Mouse (Mus musculus) kidney, adult 8-10 months (tissue): ENCODE measurements around the gene Bace1.

Experiments
- DNase-seq, 2 experiments: peaks; one replicate each; pipeline ENCODE4 v3.0.0; 2022

Bace1 gene

DNA sequence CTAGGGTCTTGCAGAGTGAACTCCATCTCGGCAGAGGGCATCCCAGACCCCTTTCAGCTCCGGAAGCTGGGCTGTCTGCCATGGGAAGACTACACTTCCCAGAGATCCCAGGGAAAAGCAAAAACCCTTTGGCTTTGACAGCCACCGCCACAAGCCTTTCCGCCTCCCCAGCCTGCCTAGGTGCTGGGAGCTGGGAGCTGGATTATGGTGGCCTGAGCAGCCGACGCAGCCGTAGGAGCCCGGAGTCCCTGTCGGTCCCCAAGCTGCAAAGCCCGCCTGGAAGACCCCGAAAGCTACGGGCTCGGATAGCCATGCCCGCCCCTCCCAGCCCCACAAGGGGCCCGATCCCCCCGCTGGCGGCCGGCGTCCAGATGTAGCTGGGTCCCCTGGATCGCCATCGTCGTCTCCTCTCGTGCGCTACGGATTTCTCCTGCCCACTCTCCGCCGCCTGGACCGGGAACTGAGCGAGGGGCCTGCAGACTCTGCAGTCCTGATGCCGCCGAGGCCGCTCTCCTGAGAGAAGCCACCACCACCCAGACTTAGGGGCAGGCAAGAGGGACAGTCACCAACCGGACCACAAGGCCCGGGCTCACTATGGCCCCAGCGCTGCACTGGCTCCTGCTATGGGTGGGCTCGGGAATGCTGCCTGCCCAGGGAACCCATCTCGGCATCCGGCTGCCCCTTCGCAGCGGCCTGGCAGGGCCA is at the start of gene Bace1:
Gene Bace1 (plus strand): TSS at position 147 of the 705 bp plus-strand sequence.
- peak; percentile 85 to 86 for DNase-seq

DNA sequence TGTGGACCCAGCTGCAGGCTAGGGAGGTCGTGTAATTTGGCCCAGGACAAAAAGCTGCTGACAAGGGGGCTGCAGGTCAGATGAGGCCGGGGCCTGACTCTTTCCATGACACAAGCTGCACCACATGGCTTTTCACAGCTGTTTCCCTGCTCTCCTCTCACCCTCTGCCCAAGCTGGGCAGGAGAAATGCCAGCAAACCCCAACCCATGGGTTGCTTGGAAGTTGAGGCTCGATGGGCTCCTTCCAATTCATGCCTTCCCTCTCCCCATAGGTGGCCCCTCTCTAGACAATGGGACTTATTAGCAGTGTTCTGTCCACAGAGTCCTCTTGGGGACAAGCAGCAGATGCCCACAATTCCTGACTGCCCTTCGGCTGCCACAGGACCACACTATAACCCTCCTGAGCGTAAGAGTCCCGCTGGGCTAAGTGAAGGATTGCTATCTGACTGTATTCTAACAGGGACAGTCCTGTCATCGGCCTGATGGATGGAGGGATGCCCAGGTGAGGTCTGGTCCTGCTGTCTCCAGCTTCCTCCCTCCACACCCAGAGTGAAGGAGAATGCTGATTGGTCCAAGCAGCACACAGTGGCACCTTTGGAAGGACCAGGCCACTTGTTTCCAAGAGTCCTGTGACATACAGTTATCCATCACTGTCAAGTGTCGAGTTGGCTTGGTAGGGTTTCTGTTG is 46.8 kb upstream of the Bace1 start:
- no peak for DNase-seq

DNA sequence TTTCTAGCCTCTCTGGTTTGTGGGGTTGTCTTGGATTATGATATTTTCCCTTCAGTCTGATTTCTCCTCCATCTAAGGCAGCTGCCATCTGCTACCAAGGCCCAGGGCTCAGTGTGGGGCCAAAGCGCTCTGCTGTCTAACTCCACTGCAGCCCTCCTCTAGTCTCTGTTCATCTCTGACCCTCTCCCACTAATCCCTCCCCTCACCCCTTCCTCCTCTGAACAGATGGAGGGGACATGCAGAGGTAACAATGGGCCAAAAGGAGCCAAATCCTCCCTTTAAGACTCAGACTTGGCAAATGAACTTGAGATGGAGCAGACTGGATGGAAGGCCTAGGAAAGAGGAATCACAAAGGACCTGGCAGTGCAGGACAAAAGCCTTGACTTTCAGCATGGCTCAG is 46.1 kb upstream of the Bace1 start:
- DNase-seq: no peak

DNA sequence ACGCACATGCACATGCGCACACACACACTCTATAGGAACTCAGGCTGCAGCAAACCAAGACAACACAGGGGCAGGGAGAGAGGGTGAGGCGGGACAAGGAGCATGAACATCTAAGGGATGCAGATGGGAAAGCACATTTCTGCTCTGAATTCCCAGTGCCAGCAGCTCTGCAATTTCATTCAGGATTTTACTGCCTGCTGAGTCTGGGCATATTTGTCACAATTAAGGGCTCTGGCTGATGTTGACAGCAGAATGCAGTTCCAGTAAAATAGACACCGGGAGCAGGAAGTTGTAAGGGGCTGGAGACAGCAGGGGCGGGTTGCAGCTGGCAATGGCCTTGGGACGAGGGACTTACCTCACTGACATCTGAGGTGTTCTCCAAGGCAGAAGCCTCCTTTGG is 44.7 kb upstream of the Bace1 start:
- DNase-seq: no peak

DNA sequence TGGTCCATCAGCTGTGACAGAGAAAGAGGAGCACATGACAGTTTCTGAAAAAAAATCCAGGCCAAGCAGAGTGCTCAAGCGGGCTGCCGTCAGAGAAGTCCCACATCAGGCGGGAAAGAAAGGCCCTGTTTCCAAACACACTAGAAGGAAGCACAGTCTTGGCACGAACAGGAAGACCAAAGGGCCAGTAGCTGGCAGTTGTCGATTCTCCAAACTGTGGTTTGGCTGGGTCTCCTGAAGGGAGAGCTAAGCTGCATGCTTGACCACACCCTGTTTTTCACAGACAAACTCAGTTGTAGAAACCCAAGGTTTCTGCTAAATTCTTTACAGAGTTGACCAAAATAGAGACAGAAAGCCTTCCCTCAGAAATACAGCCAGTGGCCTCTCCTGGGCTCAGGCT is 42.7 kb upstream of the Bace1 start:
- no peak for DNase-seq

DNA sequence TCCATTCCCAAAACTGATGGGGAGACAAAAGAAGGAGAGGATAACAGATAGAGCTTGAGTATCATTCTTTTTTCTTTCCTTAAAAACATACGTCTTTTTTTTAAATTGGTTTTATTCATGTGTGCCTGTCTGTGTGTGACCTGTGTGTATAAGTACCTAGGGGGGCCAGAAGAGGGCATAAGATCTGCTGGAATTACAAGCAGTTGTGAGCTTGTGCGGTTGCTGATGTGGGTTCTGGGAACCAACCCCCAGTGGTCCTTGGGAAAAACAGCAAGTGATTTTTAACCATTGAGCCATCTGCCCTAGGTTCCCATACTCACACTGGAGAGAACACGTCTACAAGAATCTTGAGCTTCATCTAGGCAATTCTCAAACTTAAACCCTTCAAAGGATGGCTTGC is 41.1 kb upstream of the Bace1 start:
- DNase-seq: no peak

DNA sequence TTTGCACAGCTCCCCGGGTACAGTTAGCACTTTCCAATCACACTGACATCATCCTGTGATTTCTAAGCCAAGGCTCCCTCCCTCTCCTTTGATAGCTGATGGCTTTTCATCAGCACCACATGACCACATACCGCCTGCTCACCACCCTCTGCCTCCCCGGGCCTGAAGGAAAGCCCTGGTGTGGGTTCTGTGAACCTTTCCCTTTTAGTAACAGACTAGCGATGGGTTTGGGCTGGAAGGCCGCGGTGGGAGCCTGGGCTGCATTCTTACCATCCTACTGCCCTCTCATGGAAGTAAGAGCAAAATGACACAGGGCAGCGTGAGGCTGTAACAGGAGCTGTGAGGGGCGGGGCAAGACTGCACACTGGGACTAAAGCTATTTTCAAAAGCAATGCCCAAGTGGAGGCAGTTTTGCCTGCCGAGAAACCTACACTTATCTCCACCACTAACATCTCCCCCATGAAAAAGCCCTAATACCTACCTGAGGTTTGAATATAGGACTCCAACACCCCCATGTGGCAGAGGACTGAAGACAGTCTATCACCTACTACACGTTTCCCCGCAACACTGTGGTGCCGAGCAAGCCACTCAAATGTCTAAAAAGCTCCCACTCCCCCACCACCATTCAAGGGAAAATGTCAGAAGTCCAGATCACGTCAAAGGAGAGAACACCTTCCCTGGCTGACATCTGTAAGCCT is 39.8 kb upstream of the Bace1 start:
- DNase-seq: peak in 1 of 2 experiments; percentile 4

DNA sequence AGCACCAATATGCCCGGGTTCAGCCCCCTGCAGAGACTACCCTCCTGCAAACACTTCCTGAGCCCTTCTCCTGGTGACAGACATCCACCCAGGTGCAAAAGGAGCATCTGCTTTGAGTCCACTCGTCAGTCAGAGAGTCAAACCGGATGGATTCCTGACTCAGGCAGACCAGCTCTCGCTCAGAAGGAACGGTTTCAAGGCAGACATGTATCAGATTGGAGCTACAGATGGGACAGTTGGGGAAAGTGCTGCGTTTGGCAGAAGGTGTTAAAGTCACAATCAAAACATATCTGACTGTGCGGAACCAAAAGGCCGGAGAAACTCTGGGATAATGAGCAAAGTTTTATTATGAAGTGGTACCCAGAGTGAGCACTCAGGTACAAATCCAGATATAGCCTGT is 39.0 kb upstream of the Bace1 start:
- DNase-seq: no peak

DNA sequence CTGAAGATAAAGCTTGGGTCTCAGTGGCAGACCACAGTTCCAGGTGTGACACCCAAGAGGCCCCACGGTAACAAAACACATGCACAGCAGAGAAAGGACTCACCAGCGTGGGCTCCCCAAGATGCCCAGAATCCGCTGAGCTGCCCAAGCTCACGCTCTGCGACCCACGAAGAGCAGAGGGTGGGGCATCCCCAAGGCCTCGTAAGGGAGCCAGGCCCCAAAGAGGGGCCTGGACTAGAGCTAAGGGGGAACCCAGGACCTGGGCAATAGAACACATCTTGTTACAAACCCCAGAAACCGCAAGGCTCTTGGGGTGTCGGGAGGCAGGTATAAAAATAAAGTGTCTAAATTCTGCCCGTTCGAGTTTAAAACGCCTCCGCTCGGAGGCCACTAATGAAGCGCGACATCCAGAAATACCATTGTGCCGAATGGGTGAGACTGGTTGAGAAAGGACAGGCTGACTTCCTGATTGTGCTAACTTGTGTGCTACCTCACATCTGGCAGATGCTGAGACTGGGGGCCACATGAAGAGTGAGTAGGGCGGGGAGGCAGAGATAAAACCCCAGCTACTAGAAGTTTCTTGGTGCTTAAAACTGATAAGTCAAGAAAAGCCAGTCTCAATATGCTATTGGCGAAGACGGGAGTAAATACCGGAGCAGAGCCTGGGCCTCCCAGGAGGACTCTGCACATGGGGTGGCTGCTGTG is 35.2 kb upstream of the Bace1 start:
- no peak for DNase-seq

DNA sequence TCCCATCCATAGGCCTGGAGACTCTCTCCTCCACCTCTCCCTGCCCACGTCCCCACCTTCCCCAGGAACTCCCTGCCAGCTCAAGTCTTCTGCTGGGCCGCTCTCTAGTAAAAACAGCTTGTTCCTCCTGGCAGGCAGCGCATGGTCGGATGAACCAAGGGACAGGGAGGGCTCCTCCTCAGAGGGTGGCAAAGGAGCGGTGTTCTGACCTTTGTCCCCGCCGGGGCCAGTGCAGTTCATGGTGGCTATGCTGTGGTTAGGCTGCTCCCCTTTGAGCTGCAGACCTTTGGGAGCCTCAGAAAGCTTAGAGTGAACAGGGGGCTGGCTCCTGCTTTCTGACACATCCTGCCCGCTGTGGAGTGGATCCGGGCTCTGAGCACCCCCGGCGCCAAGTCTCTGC is 31.5 kb upstream of the Bace1 start:
- peak; percentile 60 to 74 for DNase-seq

DNA sequence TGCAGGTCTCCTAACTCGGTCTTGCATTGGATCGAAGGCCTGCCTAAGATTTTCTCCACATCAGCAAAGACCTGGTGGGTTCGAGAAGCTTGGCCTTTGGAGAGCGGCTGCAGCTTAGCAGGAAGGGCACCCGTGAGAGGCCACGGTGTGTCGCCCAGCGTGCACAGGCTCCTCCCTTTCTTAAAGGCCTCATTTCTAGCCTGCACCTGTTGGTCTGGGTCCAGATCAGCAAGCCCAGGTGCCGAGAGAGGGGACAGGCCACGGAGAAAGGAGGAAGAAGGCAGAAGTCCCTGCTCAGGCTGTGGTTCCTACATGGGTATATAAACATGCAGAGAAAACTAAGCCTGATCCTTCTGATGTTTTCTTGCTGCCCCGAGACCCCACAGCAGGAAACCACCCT is 31.0 kb upstream of the Bace1 start:
- peak in 1 of 2 experiments; percentile 9 for DNase-seq

DNA sequence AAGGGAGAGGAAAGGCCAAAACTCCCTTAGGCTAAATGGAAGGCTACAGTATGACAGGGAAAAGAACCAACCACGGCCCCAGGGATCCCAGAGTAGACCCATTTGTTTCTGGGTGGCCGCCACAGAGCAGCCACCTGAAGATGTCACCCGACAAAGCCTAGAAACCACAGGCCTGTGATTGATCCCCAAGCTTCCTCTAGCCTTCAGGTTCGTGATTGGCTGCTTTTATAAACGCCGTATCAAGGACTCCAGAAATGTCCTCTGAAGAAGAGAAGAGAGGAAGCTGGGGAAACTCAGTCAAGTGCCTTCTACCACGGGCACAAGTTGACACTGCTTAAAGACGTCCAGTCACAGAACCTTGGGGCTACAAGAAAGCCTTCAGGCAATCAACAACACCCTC is 30.6 kb upstream of the Bace1 start:
- no peak for DNase-seq

DNA sequence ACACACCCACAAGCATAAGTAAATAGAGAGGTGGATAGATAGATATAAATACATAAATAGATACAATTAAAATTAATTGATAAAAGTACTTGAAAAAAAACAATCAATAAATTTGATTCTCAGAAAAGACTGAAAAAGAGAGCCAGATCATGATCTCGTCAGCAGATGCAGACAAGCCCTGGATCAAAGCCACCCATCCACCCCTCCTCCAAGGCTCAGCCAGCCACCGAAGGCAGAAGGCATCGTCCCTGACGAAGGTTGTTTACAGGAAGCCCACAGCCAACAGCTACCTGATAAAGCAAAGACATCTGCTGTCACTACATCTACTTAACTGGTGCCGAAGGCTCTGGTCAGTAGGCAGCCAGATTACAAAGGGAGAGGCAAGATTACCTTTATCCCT is 26.4 kb upstream of the Bace1 start:
- no peak for DNase-seq

DNA sequence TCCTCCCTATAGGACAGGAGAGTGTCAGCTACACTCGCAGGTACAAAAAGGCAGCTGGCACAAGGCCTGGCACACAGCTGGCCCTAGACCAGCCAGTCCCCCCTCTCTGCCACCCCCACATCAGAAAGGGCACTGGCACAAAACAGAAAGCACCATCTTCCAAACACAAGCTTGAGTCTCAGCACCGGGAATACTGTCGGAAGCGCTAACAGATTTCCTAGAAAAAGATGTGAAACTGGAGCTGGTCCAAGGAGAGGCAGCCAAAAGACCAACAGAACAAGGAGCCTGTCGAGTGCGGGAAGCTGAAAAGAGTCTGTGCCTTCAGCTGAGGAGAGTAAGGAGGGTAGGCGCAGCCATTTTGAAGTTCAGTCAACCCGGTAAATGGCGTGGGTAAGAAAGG is 23.3 kb upstream of the Bace1 start:
- DNase-seq: peak in 1 of 2 experiments; percentile 31

DNA sequence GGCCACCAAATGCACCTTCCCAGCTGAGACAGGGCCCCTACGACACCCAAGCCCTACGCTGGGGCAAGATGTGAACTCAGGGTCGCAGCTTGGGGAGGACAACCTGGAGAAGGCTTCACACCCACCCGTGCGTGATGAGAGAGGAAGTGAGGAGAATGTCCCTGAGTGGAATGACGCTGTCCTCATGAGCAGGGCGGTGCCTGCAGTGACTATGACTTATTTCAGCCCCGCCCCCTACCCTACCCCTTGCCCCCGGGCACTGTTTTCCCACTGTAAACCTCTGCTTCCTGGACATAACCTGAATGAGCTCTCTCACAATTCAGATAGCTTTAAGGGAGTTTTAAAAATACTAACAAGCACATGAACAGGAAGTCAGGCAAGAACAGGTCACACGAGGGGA is 22.9 kb upstream of the Bace1 start:
- DNase-seq: no peak

DNA sequence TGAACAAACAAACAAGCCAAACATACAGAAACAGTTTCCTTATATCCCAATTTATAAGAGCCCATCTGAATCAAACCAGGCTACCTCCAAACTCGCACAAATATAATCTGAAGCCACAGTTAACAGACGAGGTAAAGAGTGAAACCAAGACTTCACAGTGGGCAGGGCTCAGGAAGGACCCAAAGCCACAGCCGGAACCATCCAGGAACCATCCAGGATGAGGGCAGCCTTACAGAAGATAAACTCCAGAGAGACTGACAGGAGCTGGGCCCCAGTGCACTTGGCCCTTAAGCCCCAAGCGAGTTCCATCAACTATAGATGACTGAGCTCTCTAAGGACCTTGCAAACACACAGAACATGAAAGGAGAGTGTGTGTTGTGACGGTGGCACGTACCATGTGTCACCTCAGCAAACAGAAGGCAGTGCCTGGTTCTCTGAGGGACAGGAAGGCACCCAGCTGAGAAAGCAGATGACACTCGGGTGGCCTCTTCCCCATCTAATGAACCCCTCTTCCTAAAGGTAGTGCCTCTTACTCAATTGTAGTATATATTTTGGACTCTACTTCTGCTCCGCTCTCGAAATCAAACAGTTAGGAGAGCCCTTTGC is 19.9 kb upstream of the Bace1 start:
- no peak for DNase-seq

DNA sequence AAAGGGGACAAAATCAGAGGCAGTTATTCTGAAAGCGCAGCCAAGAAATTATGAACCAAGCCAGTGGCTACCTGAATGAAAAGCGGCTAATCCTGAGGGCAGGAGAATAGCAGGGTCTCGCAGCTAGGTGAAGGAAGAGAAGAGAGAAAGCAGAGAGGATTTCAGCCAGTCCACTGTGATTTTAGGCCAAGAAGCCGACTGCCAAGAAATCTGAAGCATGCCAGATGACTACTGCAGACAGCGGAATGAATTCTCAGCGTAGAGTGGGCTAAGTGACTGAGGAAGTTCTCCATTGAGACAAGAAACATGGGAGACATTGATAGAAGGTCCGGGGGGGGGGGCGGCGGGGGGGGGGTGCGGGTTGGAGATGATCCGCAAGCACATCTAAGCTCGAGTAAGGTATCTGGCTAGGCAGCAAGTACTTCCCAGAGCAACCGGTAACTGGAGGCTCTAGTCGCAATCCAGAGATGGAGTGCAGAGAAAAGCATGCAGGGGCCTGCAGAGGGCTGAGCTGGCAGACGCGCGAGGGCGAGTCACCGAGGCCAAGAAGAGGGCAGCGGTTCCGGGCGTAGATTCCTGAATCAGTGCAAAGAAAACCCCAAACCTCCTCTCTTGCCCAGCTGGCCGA is 10.6 kb upstream of the Bace1 start:
- DNase-seq: no peak

DNA sequence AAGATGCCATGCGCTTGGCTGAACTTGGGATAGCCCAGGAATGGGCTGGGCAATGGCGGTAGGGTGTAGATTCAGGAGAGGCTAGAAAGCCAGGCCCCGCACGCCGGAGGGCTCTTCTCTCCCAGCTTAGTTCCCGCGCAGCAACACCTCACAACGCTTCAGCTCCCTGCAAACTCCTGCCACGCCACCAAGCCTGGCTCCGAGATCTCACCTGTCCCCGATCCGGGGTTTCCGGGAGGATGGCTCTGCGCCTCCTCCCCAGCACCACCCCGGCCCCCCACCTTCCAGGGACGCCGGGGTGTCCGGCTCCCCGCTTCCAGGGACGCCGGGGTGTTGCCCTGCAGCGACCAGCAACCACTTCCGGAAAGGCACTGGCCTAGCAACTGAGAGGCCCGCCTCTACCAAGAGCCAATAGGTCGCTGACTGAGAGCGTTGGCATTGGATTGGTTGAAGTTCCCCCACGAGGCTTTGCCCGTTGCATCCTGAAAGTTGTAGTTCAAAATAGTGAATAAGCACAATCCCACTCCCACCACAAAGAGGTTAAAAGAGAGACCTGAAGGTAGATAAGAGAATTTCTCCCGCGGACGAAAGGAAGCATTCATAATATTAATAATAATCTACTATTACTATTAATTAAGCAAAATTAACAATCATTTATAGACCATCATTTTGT is 10.0 kb upstream of the Bace1 start, which contains the start of gene Cep164:
Gene Cep164 (minus strand): TSS at position 401 of the 673 bp plus-strand sequence.
- peak; percentile 91 for DNase-seq

DNA sequence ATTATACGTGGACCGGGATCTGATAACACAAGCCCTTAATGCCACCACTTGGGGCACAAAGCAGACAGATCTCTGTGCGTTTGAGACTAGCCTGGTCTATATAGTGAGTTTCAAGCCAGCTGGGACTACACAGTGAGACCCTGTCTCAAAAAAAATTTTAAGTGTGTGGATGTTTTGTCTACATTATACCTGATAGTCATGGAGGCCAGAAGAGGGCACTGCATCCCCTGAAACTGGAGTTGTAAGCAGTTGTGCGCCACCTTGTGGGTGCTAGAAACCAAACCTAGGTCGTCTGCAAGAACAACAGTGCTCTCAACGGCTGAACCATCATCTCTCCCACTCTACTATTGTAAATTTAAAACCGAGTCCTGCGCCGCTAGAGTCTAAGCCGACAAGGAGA is 9.3 kb upstream of the Bace1 start:
- DNase-seq: peak; percentile 71 to 83

DNA sequence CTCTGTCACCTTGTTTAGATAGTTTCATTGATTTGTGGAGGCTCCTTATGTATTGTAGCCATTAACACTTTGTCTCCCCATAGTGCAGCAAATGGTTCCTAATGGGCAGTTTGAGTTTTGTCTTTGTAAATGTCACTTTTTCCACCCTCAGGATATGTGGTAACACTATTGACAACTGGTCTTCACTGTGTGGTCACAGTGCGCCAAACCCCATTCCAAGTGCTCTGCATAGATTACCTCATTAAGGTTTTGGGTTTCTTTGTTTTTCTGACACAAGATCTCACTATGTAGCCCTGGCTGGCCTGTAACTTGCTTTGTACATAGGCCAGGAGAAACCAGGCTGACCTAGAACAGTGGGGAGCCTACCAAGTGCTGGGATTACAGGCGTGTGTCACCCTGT is 5.5 kb upstream of the Bace1 start:
- DNase-seq: no peak

DNA sequence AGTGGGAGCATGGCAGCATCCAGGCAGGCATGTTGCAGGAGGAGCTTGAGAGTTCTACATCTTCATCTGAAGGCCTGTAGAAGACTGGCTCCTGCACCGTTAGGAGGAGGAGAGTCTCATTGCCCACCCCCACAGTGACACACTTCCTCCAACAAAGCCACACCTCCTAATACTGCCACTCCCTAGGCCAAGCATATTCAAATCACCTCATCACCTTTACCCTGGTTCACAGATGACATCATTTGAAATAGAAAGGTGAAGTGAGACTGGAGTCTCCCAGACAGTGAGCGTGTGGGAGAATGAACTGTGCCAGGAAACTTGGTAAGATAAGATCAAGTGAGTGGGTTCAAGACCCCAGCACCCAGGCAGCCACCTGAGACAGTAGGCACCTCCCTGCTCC is 4.9 kb upstream of the Bace1 start:
- no peak for DNase-seq

DNA sequence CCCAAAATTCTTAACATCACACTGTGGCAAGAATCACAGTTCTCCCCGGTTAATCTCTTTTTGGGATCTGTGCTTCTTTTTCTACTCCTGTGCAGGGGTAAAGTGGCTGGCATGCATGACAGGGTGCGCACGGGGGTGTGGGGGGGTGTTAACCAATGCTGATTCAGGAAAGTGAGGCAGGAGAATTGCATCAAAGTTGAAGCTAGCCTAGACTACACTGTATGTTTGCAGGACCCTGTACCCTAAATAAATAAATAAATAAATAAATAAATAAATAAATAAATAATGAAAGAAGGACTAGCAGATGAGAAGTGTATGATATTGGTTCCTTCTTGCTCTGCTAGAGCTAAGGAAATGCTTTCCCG is 329 bp upstream of the Bace1 start:
- DNase-seq: no peak
